Mouse (Mus musculus): ENCODE data around the gene Sppl2a.
"Not testable (repeated sequence)": the region's sequence is repeated elsewhere in the genome, so short reads cannot be mapped to it uniquely, and the experiment has no call there.

Gene Sppl2a

GRCm38 (mm10) chr2:126932897-126933641 lies at the start of gene Sppl2a:
Gene Sppl2a (minus strand): TSS chr2:126933235.
- DNase-seq: peak; percentile 91 to 94

GRCm38 (mm10) chr2:126977428-126977827 lies 44.4 kb upstream of the Sppl2a start:
- no peak for DNase-seq

GRCm38 (mm10) chr2:126961696-126962095 lies 28.7 kb upstream of the Sppl2a start:
- DNase-seq: no peak

- no peak for DNase-seq
Observed at GRCm38 (mm10) chr2:126955671-126956070, 22.6 kb upstream of the Sppl2a start.

- DNase-seq: no peak
Observed at GRCm38 (mm10) chr2:126951085-126951484, 18.1 kb upstream of the Sppl2a start.

GRCm38 (mm10) chr2:126950453-126950852 lies 17.4 kb upstream of the Sppl2a start:
- DNase-seq: no peak

- DNase-seq: peak; percentile 54 to 76
Observed at GRCm38 (mm10) chr2:126949856-126950255, 16.8 kb upstream of the Sppl2a start.

GRCm38 (mm10) chr2:126949297-126949696 lies 16.3 kb upstream of the Sppl2a start:
- not testable (repeated sequence) for DNase-seq

- DNase-seq: no peak
Observed at GRCm38 (mm10) chr2:126948231-126948630, 15.2 kb upstream of the Sppl2a start.

GRCm38 (mm10) chr2:126947646-126948045 lies 14.6 kb upstream of the Sppl2a start:
- no peak for DNase-seq

- no peak for DNase-seq
Observed at GRCm38 (mm10) chr2:126943211-126943610, 10.2 kb upstream of the Sppl2a start.

GRCm38 (mm10) chr2:126940314-126940866 lies 7.4 kb upstream of the Sppl2a start:
- DNase-seq: no peak

- no peak for DNase-seq
Observed at GRCm38 (mm10) chr2:126938069-126938468, 5.0 kb upstream of the Sppl2a start.

- DNase-seq: no peak
Observed at GRCm38 (mm10) chr2:126933921-126934320, 886 bp upstream of the Sppl2a start.

- no peak for DNase-seq
Observed at GRCm38 (mm10) chr2:126932261-126932896, 656 bp downstream of the Sppl2a start.

- no peak for DNase-seq
Observed at GRCm38 (mm10) chr2:126931784-126932183, 1.3 kb downstream of the Sppl2a start.

GRCm38 (mm10) chr2:126928681-126929080 lies 4.4 kb downstream of the Sppl2a start:
- DNase-seq: no peak

- DNase-seq: no peak
Observed at GRCm38 (mm10) chr2:126920358-126921060, 12.5 kb downstream of the Sppl2a start.

- DNase-seq: no peak
Observed at GRCm38 (mm10) chr2:126916236-126916635, 16.8 kb downstream of the Sppl2a start.

- DNase-seq: no peak
Observed at GRCm38 (mm10) chr2:126914096-126914495, 18.9 kb downstream of the Sppl2a start.

GRCm38 (mm10) chr2:126904162-126904561 lies 28.9 kb downstream of the Sppl2a start:
- DNase-seq: peak in 1 of 2 experiments; percentile 35

- DNase-seq: no peak
Observed at GRCm38 (mm10) chr2:126897511-126897910, 35.5 kb downstream of the Sppl2a start.

- no peak for DNase-seq
Observed at GRCm38 (mm10) chr2:126896941-126897340, 36.1 kb downstream of the Sppl2a start.
